In genomic region chr12:33071901-33072672, GRCm38 (mm10) we compare ENCODE assay signal across 8 mouse cellular contexts. TPM values are rescaled to one million over a fixed set of nuclear protein-coding genes. Genes with fewer than 3 reads are reported as not detected.
DNase-seq lines count a peak whose midpoint lies in the region; ATAC-seq and TF ChIP-seq lines count a peak whose summit lies in the region.
"Had no signal": no experiment of that assay in that cellular context is flagged by ENCODE, and none has a peak within 500 bp of the region (broad histone marks: within the 10 kb centered on the region; RNA-seq: fewer than 3 reads in every experiment).

No protein-coding gene starts in this region.

- peak overlapping the region; percentile 56; the same call in 1 of the 2 replicates for H3K27ac ChIP-seq in forebrain, embryonic 10.5 days
- peak overlapping the region; percentile 54 for H3K27ac ChIP-seq in hindbrain, embryonic 16.5 days (ENCODE audit: low read depth, low read length)
- H3K27ac ChIP-seq in olfactory bulb, adult 2 months (ENCODE audit: insufficient read depth, low read depth, low read length), result 0 out of 2 replicates have a peak overlapping the region, but pooled peaks have one; percentile 48
- H3K27ac ChIP-seq: macrophage had no signal

- peak; percentile 67 for DNase-seq in layer of hippocampus, adult 11-12 months (ENCODE audit: low spot score)
- no peak for DNase-seq in layer of hippocampus, adult 9-10 months (ENCODE audit: low spot score)
- DNase-seq in forebrain, embryonic 10.5 days (ENCODE audit: extremely low spot score, low spot score), result no peak
- DNase-seq in lung, postnatal 36 days, result no peak

- 0 out of 2 replicates have a peak, but pooled peaks cover 4% of the 10 kb centered on the region for H3K9me3 ChIP-seq in forebrain, embryonic 10.5 days
- H3K9me3 ChIP-seq in hindbrain, embryonic 16.5 days (ENCODE audit: control insufficient read depth, low read length), result no peaks in the 10 kb centered on the region

- 48% methylated on average over 8 of the region's 8 CpGs for WGBS in forebrain, embryonic 10.5 days
- WGBS in hindbrain, embryonic 16.5 days, result 22% methylated on average over 8 of the region's 8 CpGs
- WGBS in olfactory bulb, adult 2 months, result 41% methylated on average over 8 of the region's 8 CpGs

- no peak for TF ChIP-seq POLR2A in olfactory bulb, adult 2 months (IDR thresholded peaks at IDR 0.05; ENCODE audit: insufficient read depth, low read depth, low read length)

- no peak overlapping the region for H3K4me2 ChIP-seq in hindbrain, embryonic 16.5 days (ENCODE audit: low read length)

- H3K4me3 ChIP-seq in forebrain, embryonic 10.5 days, result no peak overlapping the region
- no peak overlapping the region for H3K4me3 ChIP-seq in hindbrain, embryonic 16.5 days (ENCODE audit: low read length)
- H3K4me3 ChIP-seq in olfactory bulb, adult 2 months (ENCODE audit: insufficient read depth, low read depth, low read length), result no peak overlapping the region

- no peak for TF ChIP-seq CTCF in olfactory bulb, adult 2 months (IDR thresholded peaks at IDR 0.05; ENCODE audit: insufficient read depth, low read depth, low read length)

- H3K9ac ChIP-seq in hindbrain, embryonic 16.5 days (ENCODE audit: low read depth, low read length), result no peak overlapping the region

- H3K27me3 ChIP-seq in forebrain, embryonic 10.5 days (ENCODE audit: poor library complexity, severe bottlenecking), result peaks cover 15% of the 10 kb centered on the region; the same call in 1 of the 2 replicates
- no peaks in the 10 kb centered on the region for H3K27me3 ChIP-seq in hindbrain, embryonic 16.5 days (replicated peaks; ENCODE audit: control insufficient read depth, insufficient read depth, low read length)

- peak; percentile 53 for ATAC-seq in hindbrain, embryonic 16.5 days
- no peak for ATAC-seq in granulocyte monocyte progenitor cell, adult 5-6 weeks (replicated peaks; ENCODE audit: poor library complexity, severe bottlenecking)

- H3K36me3 ChIP-seq in forebrain, embryonic 10.5 days (replicated peaks), result no peaks in the 10 kb centered on the region
- no peaks in the 10 kb centered on the region for H3K36me3 ChIP-seq in hindbrain, embryonic 16.5 days (ENCODE audit: control insufficient read depth, insufficient read depth, low read length)

- peaks cover 22% of the 10 kb centered on the region for H3K4me1 ChIP-seq in forebrain, embryonic 10.5 days
- H3K4me1 ChIP-seq in hindbrain, embryonic 16.5 days (ENCODE audit: control insufficient read depth, insufficient read depth, low read depth, low read length), result peaks cover 9% of the 10 kb centered on the region
- peaks cover 6% of the 10 kb centered on the region for H3K4me1 ChIP-seq in olfactory bulb, adult 2 months (ENCODE audit: control insufficient read depth, insufficient read depth, low read length)

RNA-seq across cellular contexts. Expression of gene Cdhr3, which starts 20.6 kb away (rescaled TPM):
- not detected in 2 replicates for polyA plus RNA-seq in forebrain, embryonic 10.5 days (2016; fragmentation: Nextera tagmentation; extraction: Ambion mirVana)
- 0.25 and 0.40 TPM in 2 replicates for polyA plus RNA-seq in hindbrain, embryonic 16.5 days (2015; fragmentation: Nextera tagmentation; extraction: Ambion mirVana)
- not detected in 2 replicates for polyA plus RNA-seq in olfactory bulb, adult 2 months (2012; ENCODE audit: insufficient read depth, insufficient read length, low replicate concordance, missing spikeins)
- total RNA-seq in granulocyte monocyte progenitor cell, adult 5-6 weeks (2014; fragmentation: Nextera tagmentation), result not detected in 2 replicates
- not detected in 2 replicates for total RNA-seq in granulocyte monocyte progenitor cell, adult 5-6 weeks (2017)
- polyA plus RNA-seq: macrophage had no signal
